Mouse (Mus musculus): Measurements from ENCODE around the gene Ppdpf.

DNA sequence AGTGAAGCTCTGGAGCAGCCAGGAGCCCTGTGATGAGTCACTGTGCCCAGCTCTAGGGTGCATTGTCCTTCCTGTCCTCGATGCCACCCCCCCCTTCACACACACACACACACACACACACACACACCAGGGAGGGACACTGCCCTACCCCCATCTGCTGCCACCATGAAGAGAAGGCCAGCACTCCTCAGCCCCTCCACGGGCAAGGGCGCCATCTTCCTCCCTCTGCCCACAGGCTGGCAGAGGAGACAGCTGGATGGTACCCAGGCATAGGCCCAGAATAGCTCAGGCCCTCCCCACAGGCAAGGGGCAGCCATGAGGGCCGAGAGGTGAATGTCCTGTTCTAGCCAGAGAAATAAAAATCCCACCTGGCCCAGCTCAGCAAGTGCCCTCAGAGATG, 31.2 kb upstream of the Ppdpf start:
- TF ChIP-seq POLR2A (IDR thresholded peaks at IDR 0.05; ENCODE audit: control insufficient read depth, extremely low read depth, insufficient read depth, low read length, poor library complexity) (no peak), CTCF (IDR thresholded peaks at IDR 0.05; ENCODE audit: borderline replicate concordance, control insufficient read depth, extremely low read depth, insufficient read depth, low read length, poor library complexity) (no peak)
